Mouse (Mus musculus) olfactory bulb, adult 2 months (tissue): ENCODE results near the gene Olfr716.

Experiments
- CTCF ChIP-seq: fragments of 200-500 bp; IDR thresholded peaks from 2 replicates; pipeline ENCODE4 v1.5.1; 2012; ENCODE audit warnings: low read depth, mild to moderate bottlenecking, low read length, moderate library complexity; ENCODE audit not compliant: insufficient read depth
- POLR2A ChIP-seq: fragments of 200-500 bp; IDR thresholded peaks from 2 replicates; pipeline ENCODE4 v1.6.1; 2012; ENCODE audit warnings: mild to moderate bottlenecking, low read depth, low read length, moderate library complexity; ENCODE audit not compliant: insufficient read depth

GRCm38 (mm10) chr7:107166690-107167089 lies 28.6 kb downstream of the Olfr716 start, which contains the start of gene Nlrp14:
- no peak for TF ChIP-seq POLR2A
- TF ChIP-seq CTCF, result no peak
